Mouse (Mus musculus) cortical plate, adult 2 months (tissue): Measurements from ENCODE around the gene Reck.

Experiments used
- CTCF ChIP-seq: fragments of 200-500 bp; IDR thresholded peaks from 2 replicates; pipeline ENCODE4 v1.5.1; 2011; ENCODE audit warnings: mild to moderate bottlenecking, control low read depth, low read length; ENCODE audit not compliant: insufficient read depth; ENCODE audit errors: extremely low read depth
- POLR2A ChIP-seq: fragments of 200-500 bp; IDR thresholded peaks from 2 replicates; pipeline ENCODE4 v1.6.1; 2011; ENCODE audit warnings: mild to moderate bottlenecking, low read length, control low read depth; ENCODE audit not compliant: insufficient read depth; ENCODE audit errors: extremely low read depth

DNA sequence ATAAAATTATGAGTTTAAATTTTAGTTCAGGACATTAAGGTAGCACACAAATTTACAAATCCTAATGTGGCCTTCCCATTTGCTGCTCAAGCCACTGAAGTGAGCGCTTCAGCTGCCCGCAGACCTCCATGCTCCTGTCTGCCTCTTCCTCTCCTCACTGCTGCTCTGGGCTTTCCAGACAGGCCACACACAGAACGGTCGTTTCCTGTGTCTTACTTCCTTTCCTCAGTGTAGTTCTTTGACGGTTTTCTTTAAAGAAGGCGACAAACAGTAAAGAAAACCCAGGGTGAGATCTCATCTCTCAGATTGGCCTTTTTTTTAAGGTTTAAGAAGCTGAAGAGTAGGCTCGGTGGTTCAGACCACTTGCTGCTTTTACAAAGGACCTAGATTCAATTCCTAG is 28.4 kb downstream of the Reck start:
- no peak for TF ChIP-seq CTCF
- TF ChIP-seq POLR2A: no peak
